Mouse (Mus musculus): Measurements from ENCODE around the gene Spef1. TPM values are rescaled to one million over a fixed set of nuclear protein-coding genes. Genes with fewer than 3 reads are reported as not detected.
A peak's percentile ranks its signal among the peaks of the same experiment; 100 is the strongest.

The Spef1 gene
- polyA plus RNA-seq, 1 experiment from 2014 or later = 4.5 TPM

DNA sequence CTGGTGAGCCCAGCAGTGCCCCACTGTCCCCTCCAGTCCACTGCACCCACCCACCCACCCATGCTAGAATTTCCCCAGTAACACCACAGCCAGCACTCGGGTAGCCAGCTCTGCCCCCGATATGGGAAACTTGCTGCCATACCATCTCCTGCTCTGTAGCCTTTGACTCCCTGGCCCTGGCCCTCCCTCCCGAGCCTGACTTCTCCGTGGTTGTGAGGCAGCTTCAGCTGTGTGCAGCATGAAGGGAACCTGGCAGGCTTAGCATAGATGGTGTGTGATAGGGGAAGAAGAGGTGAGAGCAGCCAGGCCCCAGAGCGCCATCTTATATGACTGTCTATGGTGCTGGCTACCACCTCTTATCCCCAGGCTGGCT, 46.6 kb downstream of the Spef1 start:
- no peak overlapping the region for H3K27ac ChIP-seq
- no peak overlapping the region for H3K9ac ChIP-seq (replicated peaks)
- 69% methylated on average over 5 of the region's 5 CpGs for WGBS
- H3K9me3 ChIP-seq = no peaks in the 10 kb centered on the region
- ATAC-seq (ENCODE audit: insufficient number of reproducible peaks, insufficient read depth, low FRiP score, low TSS enrichment, low read depth) = no peak
- H3K4me2 ChIP-seq = no peak overlapping the region
- peaks cover 98% of the 10 kb centered on the region for H3K36me3 ChIP-seq
- no peak overlapping the region for H3K4me3 ChIP-seq (replicated peaks)
- 0 out of 2 replicates have a peak, but pooled peaks cover 8% of the 10 kb centered on the region for H3K4me1 ChIP-seq (replicated peaks)
- no peaks in the 10 kb centered on the region for H3K27me3 ChIP-seq

GRCm38 (mm10) chr2:131139886-131140532, 47.1 kb downstream of the Spef1 start:
- H3K9ac ChIP-seq (replicated peaks) = no peak overlapping the region
- peaks cover 98% of the 10 kb centered on the region for H3K36me3 ChIP-seq
- 52% methylated on average over 5 of the region's 5 CpGs for WGBS
- H3K27ac ChIP-seq = no peak overlapping the region
- peaks cover 10% of the 10 kb centered on the region for H3K4me1 ChIP-seq (replicated peaks)
- no peaks in the 10 kb centered on the region for H3K27me3 ChIP-seq
- no peak for ATAC-seq (ENCODE audit: insufficient number of reproducible peaks, insufficient read depth, low FRiP score, low TSS enrichment, low read depth)
- no peaks in the 10 kb centered on the region for H3K9me3 ChIP-seq
- no peak overlapping the region for H3K4me2 ChIP-seq
- H3K4me3 ChIP-seq (replicated peaks) = no peak overlapping the region

GRCm38 (mm10) chr2:131139287-131139686, 47.8 kb downstream of the Spef1 start:
- no peaks in the 10 kb centered on the region for H3K27me3 ChIP-seq
- no peaks in the 10 kb centered on the region for H3K9me3 ChIP-seq
- ATAC-seq (ENCODE audit: insufficient number of reproducible peaks, insufficient read depth, low FRiP score, low TSS enrichment, low read depth) = no peak
- H3K36me3 ChIP-seq = peaks cover 98% of the 10 kb centered on the region
- no peak overlapping the region for H3K9ac ChIP-seq (replicated peaks)
- WGBS = 82% methylated on average over 5 of the region's 5 CpGs
- no peak overlapping the region for H3K4me2 ChIP-seq
- H3K4me3 ChIP-seq (replicated peaks) = no peak overlapping the region
- H3K4me1 ChIP-seq (replicated peaks) = peaks cover 17% of the 10 kb centered on the region
- H3K27ac ChIP-seq = no peak overlapping the region

GRCm38 (mm10) chr2:131138760-131139159, 48.3 kb downstream of the Spef1 start:
- H3K4me3 ChIP-seq (replicated peaks) = no peak overlapping the region
- H3K9me3 ChIP-seq = no peaks in the 10 kb centered on the region
- no peak overlapping the region for H3K9ac ChIP-seq (replicated peaks)
- no peaks in the 10 kb centered on the region for H3K27me3 ChIP-seq
- peaks cover 100% of the 10 kb centered on the region for H3K36me3 ChIP-seq
- no peak overlapping the region for H3K27ac ChIP-seq
- peaks cover 22% of the 10 kb centered on the region for H3K4me1 ChIP-seq (replicated peaks)
- no peak for ATAC-seq (ENCODE audit: insufficient number of reproducible peaks, insufficient read depth, low FRiP score, low TSS enrichment, low read depth)
- WGBS = 97% methylated on average over 7 of the region's 7 CpGs
- H3K4me2 ChIP-seq = no peak overlapping the region

DNA sequence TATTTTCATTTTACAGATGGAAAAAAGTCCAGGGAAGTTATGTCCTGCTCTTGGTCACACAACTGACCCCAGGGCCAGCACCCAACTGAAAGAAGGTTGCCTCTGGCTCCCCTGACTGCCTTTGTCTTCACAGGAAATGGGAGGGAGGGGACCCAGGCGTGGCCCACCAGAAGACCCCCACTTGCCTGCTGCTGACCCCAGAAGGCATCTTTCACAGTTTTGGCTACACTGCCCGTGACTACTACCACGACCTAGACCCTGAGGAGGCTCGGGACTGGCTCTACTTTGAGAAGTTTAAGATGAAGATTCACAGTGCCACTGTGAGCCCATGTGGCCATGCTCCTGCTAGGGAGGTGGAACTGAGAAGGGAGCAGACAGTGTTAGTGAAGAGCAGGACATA, 48.8 kb downstream of the Spef1 start:
- H3K36me3 ChIP-seq = peaks cover 96% of the 10 kb centered on the region
- H3K9me3 ChIP-seq = no peaks in the 10 kb centered on the region
- H3K27me3 ChIP-seq = no peaks in the 10 kb centered on the region
- no peak for ATAC-seq (ENCODE audit: insufficient number of reproducible peaks, insufficient read depth, low FRiP score, low TSS enrichment, low read depth)
- H3K27ac ChIP-seq = no peak overlapping the region
- WGBS = 92% methylated on average over 4 of the region's 4 CpGs
- H3K4me1 ChIP-seq (replicated peaks) = peaks cover 22% of the 10 kb centered on the region
- no peak overlapping the region for H3K4me3 ChIP-seq (replicated peaks)
- H3K9ac ChIP-seq (replicated peaks) = no peak overlapping the region
- H3K4me2 ChIP-seq = no peak overlapping the region

GRCm38 (mm10) chr2:131135521-131136139, 51.5 kb downstream of the Spef1 start:
- peak; percentile 60; the same call in 1 of the 2 replicates for ATAC-seq (ENCODE audit: insufficient number of reproducible peaks, insufficient read depth, low FRiP score, low TSS enrichment, low read depth)
- 0 out of 2 replicates have a peak overlapping the region, but pooled peaks have one; percentile 18 for H3K9ac ChIP-seq (replicated peaks)
- 0 out of 2 replicates have a peak overlapping the region, but pooled peaks have one; percentile 4 for H3K27ac ChIP-seq
- H3K27me3 ChIP-seq = no peaks in the 10 kb centered on the region
- H3K4me3 ChIP-seq (replicated peaks) = no peak overlapping the region
- H3K9me3 ChIP-seq = no peaks in the 10 kb centered on the region
- peaks cover 19% of the 10 kb centered on the region for H3K4me1 ChIP-seq (replicated peaks)
- no peak overlapping the region for H3K4me2 ChIP-seq
- WGBS = 56% methylated on average over 11 of the region's 11 CpGs
- H3K36me3 ChIP-seq = peaks cover 86% of the 10 kb centered on the region

- no peak for ATAC-seq (ENCODE audit: insufficient number of reproducible peaks, insufficient read depth, low FRiP score, low TSS enrichment, low read depth)
- 67% methylated on average over 8 of the region's 8 CpGs for WGBS
- Histone ChIP-seq H3K9me3 (no peaks in the 10 kb centered on the region), H3K9ac (replicated peaks) (0 out of 2 replicates have a peak overlapping the region, but pooled peaks have one; percentile 23), H3K27me3 (no peaks in the 10 kb centered on the region), H3K27ac (peak overlapping the region; percentile 4; the same call in 1 of the 2 replicates), H3K4me1 (replicated peaks) (peaks cover 19% of the 10 kb centered on the region), H3K36me3 (peaks cover 80% of the 10 kb centered on the region), H3K4me3 (replicated peaks) (no peak overlapping the region), H3K4me2 (no peak overlapping the region)
Observed at GRCm38 (mm10) chr2:131134826-131135400, 52.2 kb downstream of the Spef1 start.

DNA sequence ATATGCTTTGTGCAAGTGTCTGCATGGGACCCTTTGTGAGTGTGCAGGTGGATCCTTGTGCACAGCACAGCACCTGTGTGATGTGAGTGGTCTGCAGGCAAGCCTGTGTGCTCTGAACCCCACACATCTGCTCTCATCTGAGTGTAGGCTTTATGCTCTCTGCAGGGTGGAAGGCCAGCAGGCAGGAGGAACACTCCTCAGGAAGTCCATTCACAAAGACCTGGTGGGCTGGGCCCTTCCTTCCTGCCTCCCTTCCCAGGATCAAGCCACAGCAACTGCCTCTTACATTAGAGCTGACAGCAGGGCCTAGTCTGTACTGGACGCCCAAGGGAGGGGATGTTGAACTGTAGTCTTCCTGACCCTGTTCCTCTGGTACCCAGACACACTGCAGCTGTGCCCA, 52.7 kb downstream of the Spef1 start:
- no peak overlapping the region for H3K4me3 ChIP-seq (replicated peaks)
- 0 out of 2 replicates have a peak overlapping the region, but pooled peaks have one; percentile 23 for H3K9ac ChIP-seq (replicated peaks)
- WGBS = 50% methylated on average over 1 of the region's 1 CpGs
- no peaks in the 10 kb centered on the region for H3K9me3 ChIP-seq
- peaks cover 78% of the 10 kb centered on the region for H3K36me3 ChIP-seq
- H3K27ac ChIP-seq = peak overlapping the region; percentile 4; the same call in 1 of the 2 replicates
- H3K4me1 ChIP-seq (replicated peaks) = peaks cover 19% of the 10 kb centered on the region
- no peak for ATAC-seq (ENCODE audit: insufficient number of reproducible peaks, insufficient read depth, low FRiP score, low TSS enrichment, low read depth)
- no peak overlapping the region for H3K4me2 ChIP-seq
- no peaks in the 10 kb centered on the region for H3K27me3 ChIP-seq

GRCm38 (mm10) chr2:131132930-131133547, 54.0 kb downstream of the Spef1 start, which contains the start of gene Gm11037:
Gene Gm11037, plus strand, starts transcription at chr2:131133497.
- ATAC-seq (ENCODE audit: insufficient number of reproducible peaks, insufficient read depth, low FRiP score, low TSS enrichment, low read depth) = no peak
- peaks cover 69% of the 10 kb centered on the region for H3K36me3 ChIP-seq
- H3K4me3 ChIP-seq (replicated peaks) = no peak within 1 kb of the TSS
- no peaks in the 10 kb centered on the region for H3K27me3 ChIP-seq
- peak within 1 kb of the TSS; percentile 4; the same call in 1 of the 2 replicates for H3K27ac ChIP-seq
- H3K4me1 ChIP-seq (replicated peaks) = peaks cover 31% of the 10 kb centered on the region
- no peaks in the 10 kb centered on the region for H3K9me3 ChIP-seq
- no peak within 1 kb of the TSS for H3K4me2 ChIP-seq
- 86% methylated on average over 9 of the region's 9 CpGs for WGBS
- no peak within 1 kb of the TSS for H3K9ac ChIP-seq (replicated peaks)

- Histone ChIP-seq H3K27me3 (no peaks in the 10 kb centered on the region), H3K9ac (replicated peaks) (no peak overlapping the region), H3K4me3 (replicated peaks) (no peak overlapping the region), H3K27ac (no peak overlapping the region), H3K9me3 (no peaks in the 10 kb centered on the region), H3K4me2 (no peak overlapping the region), H3K4me1 (replicated peaks) (peaks cover 38% of the 10 kb centered on the region), H3K36me3 (peaks cover 62% of the 10 kb centered on the region)
- no peak for ATAC-seq (ENCODE audit: insufficient number of reproducible peaks, insufficient read depth, low FRiP score, low TSS enrichment, low read depth)
- 86% methylated on average over 10 of the region's 10 CpGs for WGBS
Observed at GRCm38 (mm10) chr2:131132111-131132888, 54.8 kb downstream of the Spef1 start.

Measured in limb, embryonic 12.5 days (tissue).